Mouse (Mus musculus) MEL (cell line): Measurements from ENCODE around the gene Irf2bp2.

ENCODE experiments used
- CTCF ChIP-seq, 3 experiments: IDR thresholded peaks in 2 of 3; conservative IDR thresholded peaks in 1 of 3; 2 replicates each; pipeline ENCODE4 v1.5.1; 2011 to 2012; ENCODE audit warnings: low read length in 3 of 3, low read depth in 2 of 3, mild to moderate bottlenecking in 2 of 3, improper control_type of control experiment in 1 of 3, inconsistent platforms in 1 of 3, mixed read lengths in 1 of 3, moderate library complexity in 1 of 3; ENCODE audit not compliant: control insufficient read depth in 1 of 3, insufficient read depth in 1 of 3, poor library complexity in 1 of 3, severe bottlenecking in 1 of 3
- NELFE ChIP-seq: IDR thresholded peaks from 2 replicates; pipeline ENCODE4 v1.6.1; 2011; ENCODE audit warnings: low read depth, low read length, improper control_type of control experiment
- POLR2A ChIP-seq, 2 experiments: IDR thresholded peaks; 2 replicates each; pipeline ENCODE4 v1.6.1; 2011 to 2012; ENCODE audit warnings: low read length in 2 of 2, mild to moderate bottlenecking in 2 of 2, control low read depth in 1 of 2, improper control_type of control experiment in 1 of 2, low read depth in 1 of 2, moderate library complexity in 1 of 2; ENCODE audit not compliant: control insufficient read depth in 1 of 2, insufficient read depth in 1 of 2, poor library complexity in 1 of 2

- TF ChIP-seq CTCF (IDR thresholded peaks at IDR 0.05 in 2 of 3, conservative IDR thresholded peaks at IDR 0.05 in 1 of 3; ENCODE audit: control insufficient read depth in 1 of 3, insufficient read depth in 1 of 3, low read depth in 2 of 3, low read length in 3 of 3, poor library complexity in 1 of 3, severe bottlenecking in 1 of 3) (no peak), POLR2A (IDR thresholded peaks at IDR 0.05; ENCODE audit: control insufficient read depth in 1 of 2, insufficient read depth in 1 of 2, low read depth in 1 of 2, low read length in 2 of 2, poor library complexity in 1 of 2) (no peak), NELFE (no peak)
Observed at GRCm38 (mm10) chr8:126614740-126615132, 20.9 kb upstream of the Irf2bp2 start.
